ENCODE assay signal across 19 mouse cellular contexts in genomic region chr7:135523981-135524380, GRCm38 (mm10). TPM values are rescaled to one million over a fixed set of nuclear protein-coding genes. Genes with fewer than 3 reads are reported as not detected.
A peak's percentile ranks its signal among the peaks of the same experiment; 100 is the strongest.
DNase-seq lines count a peak whose midpoint lies in the region; ATAC-seq and TF ChIP-seq lines count a peak whose summit lies in the region.
"Had no signal": no experiment of that assay in that cellular context is flagged by ENCODE, and none has a peak within 500 bp of the region (broad histone marks: within the 10 kb centered on the region; RNA-seq: fewer than 3 reads in every experiment).

No protein-coding gene starts in this region.

- H3K4me2 ChIP-seq in lung, embryonic 14.5 days = no peak overlapping the region
- H3K4me2 ChIP-seq in lung, postnatal 0 days (replicated peaks; ENCODE audit: low read depth, low read length) = no peak overlapping the region
- H3K4me2 ChIP-seq in midbrain, embryonic 14.5 days (ENCODE audit: low read length) = no peak overlapping the region
- H3K4me2 ChIP-seq: hindbrain, embryonic 13.5 days had no signal

- H3K4me1 ChIP-seq in lung, embryonic 14.5 days (ENCODE audit: insufficient read depth) = no peaks in the 10 kb centered on the region
- no peaks in the 10 kb centered on the region for H3K4me1 ChIP-seq in lung, postnatal 0 days (ENCODE audit: insufficient read depth, low read depth, low read length)
- H3K4me1 ChIP-seq in midbrain, embryonic 14.5 days (ENCODE audit: control insufficient read depth, insufficient read depth, low read length) = no peaks in the 10 kb centered on the region

- H3K27me3 ChIP-seq in lung, embryonic 14.5 days (ENCODE audit: insufficient read depth, low read length) = no peaks in the 10 kb centered on the region
- H3K27me3 ChIP-seq in lung, postnatal 0 days (replicated peaks; ENCODE audit: insufficient read depth, low read length) = no peaks in the 10 kb centered on the region
- H3K27me3 ChIP-seq in midbrain, embryonic 14.5 days (ENCODE audit: control insufficient read depth, insufficient read depth, low read length) = no peaks in the 10 kb centered on the region
- H3K27me3 ChIP-seq: hindbrain, embryonic 13.5 days had no signal

- no peak overlapping the region for H3K4me3 ChIP-seq in lung, embryonic 14.5 days (ENCODE audit: low read depth, low read length)
- H3K4me3 ChIP-seq in lung, postnatal 0 days (ENCODE audit: low read depth, low read length) = no peak overlapping the region
- H3K4me3 ChIP-seq in midbrain, embryonic 14.5 days (replicated peaks; ENCODE audit: low read depth, low read length) = no peak overlapping the region
- no peak overlapping the region for H3K4me3 ChIP-seq in layer of hippocampus, adult 2 months
- H3K4me3 ChIP-seq: hindbrain, embryonic 13.5 days; left cerebral cortex, adult 2 months had no signal

- no peaks in the 10 kb centered on the region for H3K9me3 ChIP-seq in lung, embryonic 14.5 days (ENCODE audit: low read depth, low read length)
- no peaks in the 10 kb centered on the region for H3K9me3 ChIP-seq in lung, postnatal 0 days (ENCODE audit: low read length)
- no peaks in the 10 kb centered on the region for H3K9me3 ChIP-seq in midbrain, embryonic 14.5 days (ENCODE audit: control insufficient read depth, low read length)
- H3K9me3 ChIP-seq: hindbrain, embryonic 13.5 days had no signal

- no peak overlapping the region for H3K9ac ChIP-seq in lung, embryonic 14.5 days
- no peak overlapping the region for H3K9ac ChIP-seq in lung, postnatal 0 days (replicated peaks; ENCODE audit: low read depth)
- H3K9ac ChIP-seq in midbrain, embryonic 14.5 days (replicated peaks; ENCODE audit: low read length) = no peak overlapping the region
- H3K9ac ChIP-seq: forebrain, postnatal 0 days; hindbrain, embryonic 13.5 days; liver, embryonic 14.5 days had no signal

- no peak for ATAC-seq in lung, embryonic 14.5 days (ENCODE audit: insufficient read depth)
- no peak for ATAC-seq in lung, postnatal 0 days
- 0 out of 2 replicates have a peak, but pooled peaks have one; percentile 18 for ATAC-seq in granulocyte monocyte progenitor cell, adult 5-6 weeks (replicated peaks; ENCODE audit: poor library complexity, severe bottlenecking)
- ATAC-seq in megakaryocyte progenitor cell, adult 5-6 weeks (replicated peaks; ENCODE audit: poor library complexity) = peak; percentile 4; the same call in 1 of the 2 replicates
- ATAC-seq in midbrain, embryonic 14.5 days (ENCODE audit: low FRiP score, low TSS enrichment) = no peak

- no peak for TF ChIP-seq CTCF in lung, embryonic 14.5 days (IDR thresholded peaks at IDR 0.05; ENCODE audit: low read depth)
- TF ChIP-seq CTCF in lung, postnatal 0 days (IDR thresholded peaks at IDR 0.05) = no peak
- no peak for TF ChIP-seq CTCF in layer of hippocampus, adult 2 months (conservative IDR thresholded peaks at IDR 0.05)

- no peak for TF ChIP-seq EP300 in lung, postnatal 0 days (IDR thresholded peaks at IDR 0.05)

- intact Hi-C loops in heart, postnatal 25 days (cut with DNase I) = no loop called here

- DNase-seq in heart, adult 11 months = peak; percentile 84
- DNase-seq in heart, postnatal 25 days (ENCODE audit: low spot score) = no peak
- DNase-seq in lung, embryonic 14.5 days = peak; percentile 86
- DNase-seq in lung, postnatal 0 days (ENCODE audit: low spot score) = no peak
- no peak for DNase-seq in midbrain, embryonic 14.5 days
- DNase-seq in layer of hippocampus, adult 2 months (ENCODE audit: low spot score in 2 of 2) = no peak
- DNase-seq: cerebellum, adult 9-11 months; forebrain, postnatal 0 days had no signal

- WGBS in lung, embryonic 14.5 days = 21% methylated on average over 4 of the region's 4 CpGs
- WGBS in lung, postnatal 0 days = 19% methylated on average over 4 of the region's 4 CpGs
- WGBS in midbrain, embryonic 14.5 days = 51% methylated on average over 4 of the region's 4 CpGs

- no peaks in the 10 kb centered on the region for H3K36me3 ChIP-seq in lung, embryonic 14.5 days (ENCODE audit: insufficient read depth)
- H3K36me3 ChIP-seq in lung, postnatal 0 days (ENCODE audit: insufficient read depth, low read length) = no peaks in the 10 kb centered on the region
- no peaks in the 10 kb centered on the region for H3K36me3 ChIP-seq in midbrain, embryonic 14.5 days (ENCODE audit: control insufficient read depth, insufficient read depth, low read length)
- H3K36me3 ChIP-seq: hindbrain, embryonic 13.5 days had no signal

- H3K27ac ChIP-seq in lung, embryonic 14.5 days (ENCODE audit: low read depth) = no peak overlapping the region
- H3K27ac ChIP-seq in lung, postnatal 0 days (ENCODE audit: low read length) = no peak overlapping the region
- no peak overlapping the region for H3K27ac ChIP-seq in midbrain, embryonic 14.5 days (replicated peaks; ENCODE audit: low read depth, low read length)
- no peak overlapping the region for H3K27ac ChIP-seq in layer of hippocampus, adult 2 months
- H3K27ac ChIP-seq: hindbrain, embryonic 13.5 days; left cerebral cortex, adult 2 months; liver, embryonic 14.5 days; stomach, postnatal 0 days had no signal

RNA-seq across cellular contexts. Expression of gene Clrn3, which starts 4.5 kb away (rescaled TPM):
- total RNA-seq in heart, postnatal 25 days (2021) = not detected
- not detected in 2 replicates for polyA plus RNA-seq in lung, embryonic 14.5 days (2014; fragmentation: Nextera tagmentation; extraction: Ambion mirVana)
- polyA plus RNA-seq in lung, postnatal 0 days (2015; fragmentation: Nextera tagmentation; extraction: Ambion mirVana) = not detected in 2 replicates
- total RNA-seq in granulocyte monocyte progenitor cell, adult 5-6 weeks (2014; fragmentation: Nextera tagmentation) = not detected in 2 replicates
- 0.04 TPM in 1 of 2 replicates, not detected in the other for total RNA-seq in granulocyte monocyte progenitor cell, adult 5-6 weeks (2017)
- total RNA-seq in megakaryocyte progenitor cell, adult 5-6 weeks (2015) = 0.07 TPM in 1 of 2 replicates, not detected in the other
- not detected in 2 replicates for total RNA-seq in megakaryocyte progenitor cell, adult 5-6 weeks (2017)
- polyA plus RNA-seq in midbrain, embryonic 14.5 days (2014; fragmentation: Nextera tagmentation; extraction: Ambion mirVana) = not detected in 2 replicates
- not detected for total RNA-seq in layer of hippocampus, adult 2 months (2021)
- total RNA-seq: gastrocnemius, adult 18-20 months; left cerebral cortex, adult 2 months had no signal
- polyA plus RNA-seq: C2C12; forebrain, postnatal 0 days; heart, postnatal 0 days; limb, embryonic 11.5 days; liver, embryonic 14.5 days; neural tube, embryonic 11.5 days had no signal

RNA-seq across cellular contexts. Expression of gene Ptpre, which starts 13.3 kb away (rescaled TPM):
- 1 to 10 TPM; 3.3 to 3.5 TPM for total RNA-seq in heart, postnatal 25 days (2021)
- 2.3 and 2.5 TPM in 2 replicates for polyA plus RNA-seq in lung, embryonic 14.5 days (2014; fragmentation: Nextera tagmentation; extraction: Ambion mirVana)
- 8.6 and 8.7 TPM in 2 replicates for polyA plus RNA-seq in lung, postnatal 0 days (2015; fragmentation: Nextera tagmentation; extraction: Ambion mirVana)
- 74.9 and 86.6 TPM in 2 replicates for total RNA-seq in granulocyte monocyte progenitor cell, adult 5-6 weeks (2014; fragmentation: Nextera tagmentation)
- 48.3 and 49.8 TPM in 2 replicates for total RNA-seq in granulocyte monocyte progenitor cell, adult 5-6 weeks (2017)
- total RNA-seq in megakaryocyte progenitor cell, adult 5-6 weeks (2015) = 61.4 and 74.2 TPM in 2 replicates
- 49.6 and 59.1 TPM in 2 replicates for total RNA-seq in megakaryocyte progenitor cell, adult 5-6 weeks (2017)
- 5.0 and 6.7 TPM in 2 replicates for polyA plus RNA-seq in midbrain, embryonic 14.5 days (2014; fragmentation: Nextera tagmentation; extraction: Ambion mirVana)
- total RNA-seq in layer of hippocampus, adult 2 months (2021) = 10 to 100 TPM; 50.7 to 51.4 TPM

Comparison
In these comparisons a context has a peak if more than half of its experiments do, and no peak if none do; other contexts are left out.
1. DNase-seq: peak in heart, adult 11 months (single experiment) and lung, embryonic 14.5 days (single experiment); none in heart, postnatal 25 days (single experiment), lung, postnatal 0 days (single experiment), midbrain, embryonic 14.5 days (single experiment) and layer of hippocampus, adult 2 months (0 of 2).
2. ATAC-seq: peak in granulocyte monocyte progenitor cell, adult 5-6 weeks (single experiment) and megakaryocyte progenitor cell, adult 5-6 weeks (single experiment); none in lung, embryonic 14.5 days (single experiment), lung, postnatal 0 days (single experiment) and midbrain, embryonic 14.5 days (single experiment).
3. RNA of gene Ptpre, which starts 13.3 kb away (total RNA-seq): 48.3 to 86.6 TPM in granulocyte monocyte progenitor cell, adult 5-6 weeks, 49.6 to 74.2 TPM in megakaryocyte progenitor cell, adult 5-6 weeks and 50.7 to 51.4 TPM in layer of hippocampus, adult 2 months; 3.3 to 3.5 TPM in heart, postnatal 25 days; every median in the first group is over 10 times any median in the second.